Mouse (Mus musculus) granulocyte monocyte progenitor cell, adult 5-6 weeks (primary cell): ENCODE results near the gene Ccdc84. TPM values are rescaled to one million over a fixed set of nuclear protein-coding genes. Genes with fewer than 3 reads are reported as not detected.
A peak's percentile ranks its signal among the peaks of the same experiment; 100 is the strongest.
"Not testable (repeated sequence)": the region's sequence is repeated elsewhere in the genome, so short reads cannot be mapped to it uniquely, and the experiment has no call there.

Source experiments
- ATAC-seq: replicated peaks from 2 replicates; pipeline ENCODE4 v1.8.0; 2016; ENCODE audit warnings: mild to moderate bottlenecking, moderate TSS enrichment, inconsistent platforms; ENCODE audit not compliant: poor library complexity, severe bottlenecking
- total RNA-seq, 2 experiments: library from RNA; stranded (forward) in 1 of 2; stranded (reverse) in 1 of 2; fragments of 200-712, 200-1000 nt in 1 of 2; fragments of >200 nt in 1 of 2; fragmentation: Nextera tagmentation in 1 of 2; gene quantifications; 2 replicates each; pipeline ENCODE4 v1.2.3; 2014 to 2017

Gene Ccdc84
- total RNA-seq, 2 experiments from 2014 or later, result 22.4 to 45.1 TPM

- no peak for ATAC-seq
These were observed 7.6 kb downstream of the Ccdc84 start for GRCm38 (mm10) chr9:44410647-44411336.

GRCm38 (mm10) chr9:44408693-44409092 is 9.7 kb downstream of the Ccdc84 start:
- not testable (repeated sequence) for ATAC-seq

- ATAC-seq, result no peak; the same call in 1 of the 2 replicates
These were observed 10.6 kb downstream of the Ccdc84 start for GRCm38 (mm10) chr9:44407752-44408097.

- ATAC-seq, result peak; percentile 87
These were observed 11.2 kb downstream of the Ccdc84 start, which contains the start of the genes Rps25 and Trappc4 for GRCm38 (mm10) chr9:44406906-44407751. Rps25 (plus strand) TSS chr9:44407139. Trappc4 (minus strand) TSS chr9:44407600.

- ATAC-seq, result no peak
These were observed 13.4 kb downstream of the Ccdc84 start for GRCm38 (mm10) chr9:44405011-44405410.

GRCm38 (mm10) chr9:44401081-44401480 is 17.3 kb downstream of the Ccdc84 start:
- no peak for ATAC-seq

GRCm38 (mm10) chr9:44399795-44400114 is 18.6 kb downstream of the Ccdc84 start:
- no peak for ATAC-seq

- no peak for ATAC-seq
These were observed 19.1 kb downstream of the Ccdc84 start for GRCm38 (mm10) chr9:44399114-44399794.

GRCm38 (mm10) chr9:44398551-44398950 is 19.8 kb downstream of the Ccdc84 start:
- no peak for ATAC-seq

GRCm38 (mm10) chr9:44398087-44398486 is 20.3 kb downstream of the Ccdc84 start:
- ATAC-seq, result no peak

GRCm38 (mm10) chr9:44396684-44397411 is 21.5 kb downstream of the Ccdc84 start, which contains the start of gene Slc37a4:
Slc37a4 (plus strand) TSS chr9:44396852.
- ATAC-seq, result peak; percentile 97

GRCm38 (mm10) chr9:44391466-44391865 is 26.9 kb downstream of the Ccdc84 start:
- ATAC-seq, result peak; percentile 65

- ATAC-seq, result peak; percentile 54; the same call in 1 of the 2 replicates
These were observed 29.1 kb downstream of the Ccdc84 start for GRCm38 (mm10) chr9:44389273-44389672.

GRCm38 (mm10) chr9:44387221-44387620 is 31.1 kb downstream of the Ccdc84 start:
- no peak for ATAC-seq

- no peak for ATAC-seq
These were observed 33.8 kb downstream of the Ccdc84 start for GRCm38 (mm10) chr9:44384596-44384995.

GRCm38 (mm10) chr9:44379862-44380261 is 38.5 kb downstream of the Ccdc84 start:
- no peak for ATAC-seq

GRCm38 (mm10) chr9:44379054-44379834 is 39.1 kb downstream of the Ccdc84 start, which contains the start of gene Hyou1:
Hyou1 (plus strand) TSS chr9:44379490.
- ATAC-seq, result peak; percentile 92

- no peak for ATAC-seq
These were observed 40.1 kb downstream of the Ccdc84 start for GRCm38 (mm10) chr9:44378153-44378730.

GRCm38 (mm10) chr9:44377335-44377734 is 41.0 kb downstream of the Ccdc84 start:
- not testable (repeated sequence) for ATAC-seq
